Mouse (Mus musculus) hindbrain, embryonic 13.5 days (tissue): ENCODE measurements at regions not wholly inside any gene's neighbourhood (a gene's known extent, or its start where the extent isn't known, plus 50 kb on each side); places are given as distances from the start of the nearest gene placed in this dataset.

Source experiments
- ATAC-seq: fragments of 200-750 bp; cut with Nextera tagmentation; 2 replicates; pipeline ENCODE4 v1.8.0; 2017; ENCODE audit warnings: moderate TSS enrichment; ENCODE audit not compliant: low FRiP score
- H3K27ac ChIP-seq: fragments of 300-500 bp; sonication (generic); 2 replicates; pipeline ENCODE4 v1.5.1; 2015; ENCODE audit warnings: inconsistent platforms, mild to moderate bottlenecking, moderate library complexity
- H3K27me3 ChIP-seq: fragments of 300-500 bp; sonication (generic); 2 replicates; pipeline ENCODE4 v1.6.1; 2015; ENCODE audit warnings: mild to moderate bottlenecking, inconsistent platforms
- H3K36me3 ChIP-seq: fragments of 300-500 bp; sonication (generic); 2 replicates; pipeline ENCODE4 v1.6.1; 2015; ENCODE audit warnings: mild to moderate bottlenecking, inconsistent platforms
- H3K4me1 ChIP-seq: fragments of 300-500 bp; sonication (generic); replicated peaks from 2 replicates; pipeline ENCODE4 v1.6.1; 2015; ENCODE audit warnings: inconsistent platforms
- H3K4me2 ChIP-seq: fragments of 300-500 bp; sonication (generic); 2 replicates; pipeline ENCODE4 v1.6.1; 2015; ENCODE audit warnings: inconsistent platforms, mild to moderate bottlenecking, moderate library complexity
- H3K4me3 ChIP-seq: fragments of 300-500 bp; sonication (generic); 2 replicates; pipeline ENCODE4 v1.5.1; 2015; ENCODE audit warnings: mild to moderate bottlenecking, inconsistent platforms
- H3K9ac ChIP-seq: fragments of 300-500 bp; sonication (generic); 2 replicates; pipeline ENCODE4 v1.6.1; 2015; ENCODE audit warnings: mild to moderate bottlenecking, inconsistent platforms
- H3K9me3 ChIP-seq: fragments of 300-500 bp; sonication (generic); 2 replicates; pipeline ENCODE4 v1.6.1; 2016; ENCODE audit warnings: inconsistent platforms
- WGBS: fragments of 180-500 bp; shearing (Covaris S2); methylation state at CpG from one replicate; pipeline ENCODE4 v1.1.7; 2015; 5-methylcytosine and 5-hydroxymethylcytosine counted together

DNA sequence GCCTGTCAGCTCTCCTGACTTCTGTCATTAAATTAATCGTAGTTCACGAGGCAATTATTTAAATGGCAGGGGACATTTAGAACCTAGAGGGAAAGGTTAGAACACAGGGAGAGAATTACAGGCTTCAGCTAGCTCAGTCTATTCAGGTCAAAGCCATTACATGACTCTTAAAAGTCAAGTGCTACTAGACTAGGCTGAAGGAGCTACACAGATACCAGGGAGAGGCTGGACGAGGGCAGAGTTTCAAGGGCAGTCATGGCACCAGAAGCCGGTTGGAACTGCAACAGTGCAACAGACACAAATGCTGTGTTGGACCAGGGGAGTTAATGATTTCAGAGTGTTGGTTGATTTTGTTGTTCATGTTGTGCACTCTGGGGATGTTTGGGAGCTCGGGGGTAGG is 254.5 kb downstream of the Hhipl2 start:
- WGBS = 86% methylated on average over 5 of the region's 5 CpGs

DNA sequence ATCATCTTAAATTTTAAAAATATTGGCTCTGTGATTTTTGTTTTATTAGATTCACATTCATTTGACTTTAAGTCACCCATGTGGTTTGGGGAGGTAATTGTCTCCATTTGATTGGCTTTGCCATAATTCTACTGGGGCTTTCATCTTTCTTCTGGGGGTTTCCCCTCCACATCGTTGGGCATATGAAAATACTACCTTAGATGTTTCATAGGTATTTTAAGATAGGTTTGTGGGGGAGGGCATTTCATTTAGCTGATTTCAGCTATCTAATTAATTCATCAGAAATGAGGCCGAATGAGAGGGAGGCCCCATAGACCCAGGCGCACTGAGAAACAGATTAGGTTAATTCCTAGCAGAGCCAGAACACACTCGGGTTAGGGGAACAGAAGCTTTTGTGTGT is 259.6 kb downstream of the Hhipl2 start:
- no peak overlapping the region for H3K4me2 ChIP-seq
- no peak for ATAC-seq
- no peak overlapping the region for H3K4me3 ChIP-seq
- H3K4me1 ChIP-seq = no peaks in the 10 kb centered on the region
- H3K9me3 ChIP-seq = no peaks in the 10 kb centered on the region
- H3K27ac ChIP-seq = no peak overlapping the region
- H3K27me3 ChIP-seq = no peaks in the 10 kb centered on the region
- H3K9ac ChIP-seq = no peak overlapping the region
- WGBS = 79% methylated on average over 4 of the region's 4 CpGs
- H3K36me3 ChIP-seq = no peaks in the 10 kb centered on the region

More for the DNA sequence above, 254.5 kb downstream of the Hhipl2 start:
- H3K9ac ChIP-seq = no peak overlapping the region
- no peaks in the 10 kb centered on the region for H3K9me3 ChIP-seq
- no peak overlapping the region for H3K4me2 ChIP-seq
- no peak overlapping the region for H3K27ac ChIP-seq
- ATAC-seq = no peak
- no peaks in the 10 kb centered on the region for H3K27me3 ChIP-seq
- H3K4me1 ChIP-seq = peaks cover 13% of the 10 kb centered on the region
- no peak overlapping the region for H3K4me3 ChIP-seq
- no peaks in the 10 kb centered on the region for H3K36me3 ChIP-seq

DNA sequence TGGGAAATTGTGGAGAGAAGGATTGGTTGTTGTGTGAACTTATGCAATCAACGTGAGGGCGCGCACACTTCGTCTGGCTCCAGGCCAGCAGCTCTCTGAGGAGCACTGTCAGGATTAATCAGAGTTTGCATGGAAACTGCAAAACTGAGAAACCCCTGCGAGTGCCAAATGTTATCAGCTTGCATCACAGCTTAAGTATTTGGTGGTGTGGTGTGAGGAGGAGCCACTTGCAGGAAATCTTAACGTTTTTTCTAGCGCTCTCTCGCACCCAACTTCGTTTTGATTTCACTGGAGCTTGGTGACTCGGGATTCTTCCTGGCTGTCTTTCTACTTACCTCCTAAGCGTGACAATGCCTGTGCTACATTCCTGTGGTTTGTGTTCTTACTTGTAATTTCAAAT is 261.9 kb downstream of the Hhipl2 start:
- H3K4me1 ChIP-seq = no peaks in the 10 kb centered on the region
- WGBS = 78% methylated on average over 11 of the region's 11 CpGs
- H3K36me3 ChIP-seq = no peaks in the 10 kb centered on the region
- no peak overlapping the region for H3K4me3 ChIP-seq
- no peaks in the 10 kb centered on the region for H3K27me3 ChIP-seq
- H3K4me2 ChIP-seq = no peak overlapping the region
- no peak overlapping the region for H3K27ac ChIP-seq
- ATAC-seq = no peak
- H3K9ac ChIP-seq = no peak overlapping the region
- no peaks in the 10 kb centered on the region for H3K9me3 ChIP-seq

DNA sequence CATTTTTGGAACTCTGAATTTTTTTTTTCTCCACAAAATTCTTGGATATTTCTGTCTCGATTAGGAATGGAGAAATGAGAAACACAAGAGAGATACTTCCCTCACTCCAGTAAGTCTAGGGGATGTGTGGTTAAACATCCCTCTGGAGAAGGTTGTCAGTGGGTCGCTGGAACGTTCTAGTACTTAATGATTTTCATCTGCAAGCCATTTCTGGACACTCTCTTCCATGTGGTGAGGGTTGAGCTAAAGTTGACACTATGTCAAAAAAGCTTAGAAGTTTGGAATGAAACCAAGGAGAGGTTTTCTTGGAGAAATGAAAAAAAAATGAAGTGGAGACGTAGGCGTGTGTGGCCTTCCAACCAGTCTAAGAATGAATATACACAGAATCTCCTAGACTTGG is 268.0 kb downstream of the Hhipl2 start:
- Histone ChIP-seq H3K4me3 (no peak overlapping the region), H3K27ac (no peak overlapping the region), H3K4me1 (no peaks in the 10 kb centered on the region), H3K4me2 (no peak overlapping the region), H3K27me3 (no peaks in the 10 kb centered on the region), H3K9me3 (no peaks in the 10 kb centered on the region), H3K36me3 (no peaks in the 10 kb centered on the region), H3K9ac (no peak overlapping the region)
- 88% methylated on average over 5 of the region's 5 CpGs for WGBS
- ATAC-seq = no peak

DNA sequence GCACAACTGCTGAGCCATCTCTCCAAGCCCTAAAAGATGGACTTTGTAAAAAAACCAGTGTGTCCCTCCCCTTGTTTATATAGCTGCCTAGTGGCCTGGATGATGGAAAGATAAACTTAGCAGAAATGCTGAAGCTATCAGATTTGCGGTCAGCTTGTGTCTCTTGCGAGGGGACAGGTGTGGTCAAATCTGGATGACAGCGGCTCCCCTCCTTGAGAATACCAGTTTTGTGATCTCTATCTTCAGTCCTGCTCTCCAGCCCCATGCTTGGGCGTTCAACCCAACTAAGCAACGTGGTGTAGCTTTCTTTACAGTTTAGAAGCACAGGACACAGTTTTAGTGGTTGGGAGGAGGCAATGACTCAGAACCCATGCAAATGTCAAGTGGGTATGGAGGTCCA is 274.7 kb downstream of the Hhipl2 start:
- no peak overlapping the region for H3K27ac ChIP-seq
- H3K36me3 ChIP-seq = no peaks in the 10 kb centered on the region
- H3K9ac ChIP-seq = no peak overlapping the region
- no peaks in the 10 kb centered on the region for H3K27me3 ChIP-seq
- no peaks in the 10 kb centered on the region for H3K4me1 ChIP-seq
- WGBS = 93% methylated on average over 5 of the region's 5 CpGs
- H3K9me3 ChIP-seq = no peaks in the 10 kb centered on the region
- no peak overlapping the region for H3K4me2 ChIP-seq
- H3K4me3 ChIP-seq = no peak overlapping the region
- no peak for ATAC-seq

DNA sequence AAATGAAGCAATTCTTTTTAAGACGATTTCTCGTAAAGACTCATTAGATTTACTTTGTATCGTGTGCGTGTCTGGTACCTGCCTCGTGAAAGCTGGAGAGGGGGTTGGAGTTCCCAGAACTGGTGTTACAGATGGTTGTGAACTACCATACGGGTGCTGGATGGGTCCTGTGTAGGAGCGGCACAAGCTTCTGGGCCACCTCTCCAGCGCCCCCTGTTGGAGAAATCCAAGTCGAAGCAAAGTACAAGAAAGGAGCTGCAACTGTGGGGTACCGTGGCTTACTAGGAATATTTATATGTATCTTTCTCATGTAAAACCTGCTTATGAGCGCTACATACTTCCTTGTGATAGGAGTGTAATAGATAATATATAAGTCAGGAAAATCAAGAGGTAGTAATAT is 281.3 kb downstream of the Hhipl2 start:
- no peak overlapping the region for H3K4me2 ChIP-seq
- 0 out of 2 replicates have a peak, but pooled peaks cover 2% of the 10 kb centered on the region for H3K4me1 ChIP-seq
- no peaks in the 10 kb centered on the region for H3K9me3 ChIP-seq
- no peak overlapping the region for H3K9ac ChIP-seq
- H3K36me3 ChIP-seq = no peaks in the 10 kb centered on the region
- 84% methylated on average over 11 of the region's 11 CpGs for WGBS
- ATAC-seq = no peak
- no peak overlapping the region for H3K4me3 ChIP-seq
- no peaks in the 10 kb centered on the region for H3K27me3 ChIP-seq
- no peak overlapping the region for H3K27ac ChIP-seq

DNA sequence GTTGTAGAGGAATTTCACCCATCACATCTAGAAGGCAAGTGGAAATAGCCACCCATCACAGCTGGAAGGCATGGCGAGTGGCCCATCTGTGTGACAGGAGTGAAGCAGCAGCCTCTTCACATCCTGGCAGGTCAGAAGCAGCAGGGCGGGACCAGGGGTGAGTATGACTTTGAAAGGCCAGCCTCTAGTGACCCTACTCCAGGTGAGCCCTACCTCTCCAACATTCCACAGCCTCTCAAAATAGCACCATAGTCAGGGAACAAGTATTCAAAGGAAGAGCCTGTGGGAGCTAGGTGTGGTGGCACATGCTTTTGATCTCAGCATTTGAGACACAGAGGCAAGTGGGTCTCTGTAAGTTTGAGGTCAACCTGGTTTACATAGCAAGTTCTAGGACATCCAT is 284.9 kb downstream of the Hhipl2 start:
- H3K4me2 ChIP-seq = no peak overlapping the region
- no peaks in the 10 kb centered on the region for H3K9me3 ChIP-seq
- no peak for ATAC-seq
- 90% methylated on average over 2 of the region's 2 CpGs for WGBS
- H3K36me3 ChIP-seq = no peaks in the 10 kb centered on the region
- no peaks in the 10 kb centered on the region for H3K27me3 ChIP-seq
- 0 out of 2 replicates have a peak, but pooled peaks cover 2% of the 10 kb centered on the region for H3K4me1 ChIP-seq
- no peak overlapping the region for H3K9ac ChIP-seq
- no peak overlapping the region for H3K4me3 ChIP-seq
- no peak overlapping the region for H3K27ac ChIP-seq

DNA sequence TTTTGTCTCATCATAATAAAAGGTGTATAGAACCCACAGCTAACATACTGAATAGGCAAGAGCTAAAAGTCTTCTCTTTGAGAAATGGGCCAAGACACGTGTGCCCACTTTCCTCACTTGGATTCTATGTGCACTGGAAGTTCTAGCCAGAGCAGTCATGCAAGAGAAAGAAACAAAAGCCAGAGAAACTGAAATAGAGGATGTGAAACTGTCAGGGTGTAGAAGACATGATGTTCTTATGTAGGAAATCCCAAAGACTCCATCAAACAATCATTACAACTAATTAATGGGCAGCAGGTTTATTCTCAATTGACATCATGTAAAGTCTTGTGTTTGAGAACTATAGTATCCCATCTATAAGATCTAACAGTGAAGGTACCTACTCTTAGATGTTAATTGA is 294.9 kb downstream of the Hhipl2 start:
- peaks cover 3% of the 10 kb centered on the region; the same call in 1 of the 2 replicates for H3K4me1 ChIP-seq
- H3K4me2 ChIP-seq = no peak overlapping the region
- no peaks in the 10 kb centered on the region for H3K9me3 ChIP-seq
- 74% methylated on average over 1 of the region's 1 CpGs for WGBS
- no peak overlapping the region for H3K4me3 ChIP-seq
- no peak overlapping the region for H3K9ac ChIP-seq
- no peaks in the 10 kb centered on the region for H3K27me3 ChIP-seq
- no peak overlapping the region for H3K27ac ChIP-seq
- ATAC-seq = no peak
- no peaks in the 10 kb centered on the region for H3K36me3 ChIP-seq

DNA sequence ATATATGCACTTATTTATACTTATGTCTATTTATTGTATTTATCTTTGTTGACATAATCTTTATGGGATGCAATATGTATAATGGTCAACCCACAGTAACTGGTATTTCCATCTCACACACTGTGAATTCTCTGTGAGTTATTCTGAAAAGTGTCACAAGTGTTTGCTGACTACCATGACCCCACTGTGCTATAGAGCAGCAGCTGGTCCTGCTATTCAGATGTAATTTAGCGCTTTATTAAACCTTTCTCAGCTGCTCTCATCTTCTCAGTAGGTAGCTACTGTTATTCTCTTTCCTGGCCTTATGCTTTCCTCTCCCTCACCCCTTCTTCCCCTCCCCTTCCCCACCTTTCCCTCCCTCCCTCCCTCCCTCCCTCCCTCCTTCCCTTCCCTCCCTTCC is 296.0 kb upstream of the Dusp10 start:
- Histone ChIP-seq H3K9me3 (no peaks in the 10 kb centered on the region), H3K27ac (no peak overlapping the region), H3K4me1 (no peaks in the 10 kb centered on the region), H3K9ac (no peak overlapping the region), H3K4me3 (no peak overlapping the region), H3K36me3 (no peaks in the 10 kb centered on the region), H3K27me3 (no peaks in the 10 kb centered on the region), H3K4me2 (no peak overlapping the region)
- ATAC-seq = no peak
- 67% methylated on average over 1 of the region's 1 CpGs for WGBS

DNA sequence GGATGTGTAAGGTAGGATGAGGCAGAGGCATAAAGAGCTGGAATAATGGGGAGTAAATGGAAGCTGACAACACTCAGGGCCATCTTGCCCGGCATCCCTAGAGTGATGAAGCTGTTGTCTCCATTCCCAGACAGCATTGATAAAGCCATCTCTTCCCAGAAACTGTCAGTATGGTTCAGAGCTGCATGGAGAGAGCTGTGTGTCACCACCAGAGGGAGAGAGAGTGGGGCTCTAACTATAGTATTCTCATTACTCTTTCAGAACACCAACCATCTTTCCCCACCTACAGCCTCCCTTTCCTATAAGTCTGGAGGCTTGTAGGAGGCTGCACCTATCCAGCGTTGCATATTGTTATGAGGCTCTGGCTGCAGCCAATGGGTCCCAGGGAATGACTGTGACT is 264.0 kb upstream of the Dusp10 start:
- no peak for ATAC-seq
- no peaks in the 10 kb centered on the region for H3K36me3 ChIP-seq
- no peak overlapping the region for H3K27ac ChIP-seq
- no peak overlapping the region for H3K4me2 ChIP-seq
- H3K4me3 ChIP-seq = no peak overlapping the region
- H3K4me1 ChIP-seq = peaks cover 2% of the 10 kb centered on the region; the same call in 1 of the 2 replicates
- no peaks in the 10 kb centered on the region for H3K27me3 ChIP-seq
- no peaks in the 10 kb centered on the region for H3K9me3 ChIP-seq
- 85% methylated on average over 2 of the region's 2 CpGs for whole genome bisulfite sequencing
- H3K9ac ChIP-seq = no peak overlapping the region

DNA sequence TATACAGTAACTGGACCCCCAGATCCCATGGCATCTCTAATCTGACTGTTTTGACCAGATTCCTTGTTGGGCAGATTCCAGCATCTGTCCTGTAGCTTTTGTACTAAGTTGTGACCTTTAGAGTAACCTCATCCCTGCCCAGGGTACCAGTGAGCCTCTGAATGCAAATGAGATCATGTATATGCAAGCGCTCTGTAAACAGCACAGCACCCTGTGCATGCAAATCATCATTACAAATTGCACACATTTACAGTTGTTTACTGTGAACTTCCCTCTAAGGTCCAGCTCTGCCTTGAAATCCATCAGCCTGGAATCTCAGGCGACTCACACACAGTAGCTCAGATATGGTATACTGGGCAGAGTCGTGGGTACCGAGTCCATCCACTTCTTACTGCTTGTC is 258.6 kb upstream of the Dusp10 start:
- no peak for ATAC-seq
- 63% methylated on average over 4 of the region's 4 CpGs for WGBS

DNA sequence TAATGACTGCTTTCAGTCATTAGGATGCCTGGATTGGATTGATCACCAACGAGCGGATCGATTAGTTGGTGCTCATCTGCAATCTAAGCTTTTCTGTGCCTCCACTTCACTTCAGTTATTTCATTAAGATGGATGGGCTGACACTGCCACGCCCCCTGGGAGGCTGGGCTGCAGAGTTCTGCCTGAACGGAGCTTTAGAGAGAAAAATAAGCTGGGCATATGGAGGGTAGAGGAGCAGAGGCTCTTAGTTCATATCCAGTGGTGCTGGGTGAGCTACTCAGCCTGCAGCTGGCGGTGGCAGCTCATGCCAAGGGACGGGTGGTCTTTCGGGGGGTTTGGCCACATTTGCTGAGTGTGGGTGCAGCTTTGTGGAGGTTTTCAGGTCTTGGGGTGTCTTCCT is 256.4 kb upstream of the Dusp10 start:
- WGBS = 50% methylated on average over 8 of the region's 8 CpGs
- H3K36me3 ChIP-seq = no peaks in the 10 kb centered on the region
- ATAC-seq = no peak
- H3K4me2 ChIP-seq = no peak overlapping the region
- no peaks in the 10 kb centered on the region for H3K27me3 ChIP-seq
- H3K27ac ChIP-seq = no peak overlapping the region
- no peak overlapping the region for H3K9ac ChIP-seq
- peaks cover 23% of the 10 kb centered on the region for H3K4me1 ChIP-seq
- no peaks in the 10 kb centered on the region for H3K9me3 ChIP-seq
- H3K4me3 ChIP-seq = no peak overlapping the region

More for the DNA sequence above, 258.6 kb upstream of the Dusp10 start:
- Histone ChIP-seq H3K9me3 (no peaks in the 10 kb centered on the region), H3K27ac (no peak overlapping the region), H3K4me1 (peaks cover 23% of the 10 kb centered on the region), H3K36me3 (no peaks in the 10 kb centered on the region), H3K4me2 (no peak overlapping the region), H3K27me3 (no peaks in the 10 kb centered on the region), H3K4me3 (no peak overlapping the region), H3K9ac (no peak overlapping the region)

DNA sequence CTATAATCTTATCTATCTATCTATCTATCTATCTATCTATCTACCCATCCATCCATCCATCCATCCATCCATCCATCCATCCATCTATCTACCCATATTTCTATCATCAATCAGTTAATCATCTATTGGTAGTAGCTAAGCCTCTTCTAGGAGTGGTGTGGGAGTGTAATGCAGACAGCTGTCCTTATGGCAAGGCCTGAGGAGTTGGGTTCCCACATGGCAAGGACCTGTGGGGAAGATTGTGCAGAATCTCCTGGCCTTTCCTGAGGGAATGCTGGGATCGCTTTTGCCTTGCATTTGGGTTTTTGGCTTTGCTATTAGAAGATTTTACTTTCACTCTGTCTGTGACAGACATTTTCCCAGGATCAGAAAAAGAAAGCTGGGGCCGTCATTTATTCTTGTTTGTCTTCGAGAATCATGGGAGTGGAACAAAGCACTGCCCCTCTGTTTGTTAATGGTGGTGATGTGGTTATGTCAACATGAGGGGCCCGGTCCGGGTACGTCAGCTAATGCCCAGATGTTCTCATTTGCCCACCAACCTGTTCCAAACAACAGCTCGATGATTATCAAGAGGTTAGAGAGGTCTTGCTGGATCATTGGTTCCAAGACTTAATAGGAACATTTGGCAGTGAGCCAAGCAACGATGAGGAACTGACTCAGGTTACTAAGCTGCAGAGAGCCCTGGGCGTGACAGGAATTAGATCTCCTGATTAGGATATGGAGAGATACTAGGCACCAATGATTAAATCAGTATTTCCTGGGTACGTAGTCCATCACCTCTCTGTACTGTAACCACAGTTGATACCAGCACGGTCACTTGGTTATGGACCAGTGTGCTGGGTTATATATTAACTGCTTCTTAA is 249.0 kb upstream of the Dusp10 start:
- H3K4me3 ChIP-seq = no peak overlapping the region
- H3K4me2 ChIP-seq = no peak overlapping the region
- no peaks in the 10 kb centered on the region for H3K36me3 ChIP-seq
- H3K27me3 ChIP-seq = no peaks in the 10 kb centered on the region
- H3K27ac ChIP-seq = no peak overlapping the region
- WGBS = 66% methylated on average over 11 of the region's 11 CpGs
- no peaks in the 10 kb centered on the region for H3K9me3 ChIP-seq
- ATAC-seq = no peak
- no peaks in the 10 kb centered on the region for H3K4me1 ChIP-seq
- H3K9ac ChIP-seq = no peak overlapping the region
